In the genomic region with DNA sequence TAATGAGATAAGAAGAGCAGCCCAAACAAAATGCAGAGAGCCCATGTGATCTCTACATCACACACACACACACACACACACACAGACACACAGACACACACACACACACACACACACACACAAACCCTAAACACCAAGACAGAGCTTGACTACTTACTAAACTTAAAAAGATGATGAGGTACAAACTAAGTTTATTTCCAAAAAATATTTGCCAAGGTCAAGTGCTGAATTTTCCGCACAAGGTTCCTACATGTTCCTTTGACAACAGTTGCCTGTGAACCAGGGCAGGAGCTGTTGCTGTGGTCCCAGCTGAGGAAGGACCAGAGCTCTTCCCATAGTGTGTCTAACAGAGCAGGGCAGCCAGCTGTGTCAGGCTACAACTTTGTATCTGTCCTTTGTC, we compare ENCODE assay signal across 13 mouse cellular contexts. TPM values are rescaled to one million over a fixed set of nuclear protein-coding genes. Genes with fewer than 3 reads are reported as not detected.
A peak's percentile ranks its signal among the peaks of the same experiment; 100 is the strongest.
DNase-seq lines count a peak whose midpoint lies in the region; ATAC-seq and TF ChIP-seq lines count a peak whose summit lies in the region.
"Had no signal": no experiment of that assay in that cellular context is flagged by ENCODE, and none has a peak within 500 bp of the region (broad histone marks: within the 10 kb centered on the region; RNA-seq: fewer than 3 reads in every experiment).

No protein-coding gene starts in this region.

- H3K27ac ChIP-seq in liver, embryonic 11.5 days (ENCODE audit: low read depth, low read length): no peak overlapping the region
- H3K27ac ChIP-seq in liver, embryonic 12.5 days: no peak overlapping the region
- H3K27ac ChIP-seq in ES-Bruce4 (ENCODE audit: insufficient read depth, low read length): peak overlapping the region; percentile 2; the same call in 1 of the 2 replicates
- 0 out of 2 replicates have a peak overlapping the region, but pooled peaks have one; percentile 11 for H3K27ac ChIP-seq in liver, postnatal 0 days (ENCODE audit: low read depth)
- H3K27ac ChIP-seq: liver, embryonic 15.5 days; midbrain, embryonic 15.5 days; stomach, postnatal 0 days had no signal

- no peak overlapping the region for H3K4me3 ChIP-seq in liver, embryonic 11.5 days (ENCODE audit: low read depth, low read length)
- no peak overlapping the region for H3K4me3 ChIP-seq in liver, embryonic 12.5 days
- no peak overlapping the region for H3K4me3 ChIP-seq in ES-Bruce4 (ENCODE audit: low read depth, low read length)
- no peak overlapping the region for H3K4me3 ChIP-seq in liver, postnatal 0 days (ENCODE audit: low read depth, low read length)
- H3K4me3 ChIP-seq: liver, embryonic 15.5 days; midbrain, embryonic 15.5 days had no signal

- no peak for TF ChIP-seq EP300 in ES-Bruce4 (IDR thresholded peaks at IDR 0.05; ENCODE audit: insufficient read depth, low read depth, low read length)
- no peak for TF ChIP-seq EP300 in liver, postnatal 0 days (IDR thresholded peaks at IDR 0.05; ENCODE audit: low read depth)

- no peak for TF ChIP-seq CTCF in ES-Bruce4 (IDR thresholded peaks at IDR 0.05; ENCODE audit: low read depth, low read length)
- TF ChIP-seq CTCF in liver, postnatal 0 days (IDR thresholded peaks at IDR 0.05; ENCODE audit: low read depth): no peak

- TF ChIP-seq POLR2A in ES-Bruce4 (IDR thresholded peaks at IDR 0.05; ENCODE audit: insufficient read depth, low read length): no peak

- H3K4me1 ChIP-seq in liver, embryonic 11.5 days (replicated peaks; ENCODE audit: control insufficient read depth, insufficient read depth, low read length): no peaks in the 10 kb centered on the region
- no peaks in the 10 kb centered on the region for H3K4me1 ChIP-seq in liver, embryonic 12.5 days
- no peaks in the 10 kb centered on the region for H3K4me1 ChIP-seq in ES-Bruce4 (ENCODE audit: control insufficient read depth, insufficient read depth, low read length)
- H3K4me1 ChIP-seq in liver, postnatal 0 days (ENCODE audit: insufficient read depth): no peaks in the 10 kb centered on the region
- H3K4me1 ChIP-seq: liver, embryonic 15.5 days; midbrain, embryonic 15.5 days had no signal

- DNase-seq in CD4-positive, CD25-positive, alpha-beta regulatory T cell, adult 2 months (ENCODE audit: low read depth, low spot score): peak; percentile 33
- no peak for DNase-seq in liver, embryonic 11.5 days (ENCODE audit: low spot score)
- no peak for DNase-seq in liver, postnatal 0 days
- no peak for DNase-seq in adrenal gland, adult (ENCODE audit: inconsistent age in 2 of 2, low spot score in 1 of 2)
- DNase-seq: cerebellum, adult 8-10 months had no signal

- 87% methylated on average over 1 of the region's 1 CpGs for WGBS in liver, embryonic 11.5 days
- WGBS in liver, embryonic 12.5 days (ENCODE audit: insufficient replicate concordance): 57% methylated on average over 1 of the region's 1 CpGs
- WGBS in liver, postnatal 0 days (ENCODE audit: insufficient replicate concordance): 69% methylated on average over 1 of the region's 1 CpGs

- H3K4me2 ChIP-seq in liver, embryonic 11.5 days: no peak overlapping the region
- H3K4me2 ChIP-seq in liver, embryonic 12.5 days: no peak overlapping the region
- peak overlapping the region; percentile 30 for H3K4me2 ChIP-seq in liver, postnatal 0 days (ENCODE audit: low read depth, low read length)
- H3K4me2 ChIP-seq: liver, embryonic 15.5 days; midbrain, embryonic 15.5 days had no signal

- no peak for ATAC-seq in CD4-positive, CD25-positive, alpha-beta regulatory T cell, adult 4 months
- ATAC-seq in liver, embryonic 11.5 days (replicated peaks; ENCODE audit: low FRiP score): peak; percentile 29; the same call in 1 of the 2 replicates
- no peak for ATAC-seq in liver, embryonic 12.5 days
- no peak for ATAC-seq in liver, postnatal 0 days
- ATAC-seq in megakaryocyte progenitor cell, adult 5-6 weeks (replicated peaks; ENCODE audit: poor library complexity): no peak
- ATAC-seq: forebrain, embryonic 14.5 days; midbrain, embryonic 15.5 days had no signal

- H3K9ac ChIP-seq in liver, embryonic 11.5 days (ENCODE audit: low read depth, low read length): no peak overlapping the region
- H3K9ac ChIP-seq in liver, embryonic 12.5 days: no peak overlapping the region
- H3K9ac ChIP-seq in ES-Bruce4 (ENCODE audit: low read depth, poor library complexity, severe bottlenecking): no peak overlapping the region
- H3K9ac ChIP-seq in liver, postnatal 0 days (replicated peaks): no peak overlapping the region
- H3K9ac ChIP-seq: liver, embryonic 15.5 days; midbrain, embryonic 15.5 days had no signal

- no peaks in the 10 kb centered on the region for H3K9me3 ChIP-seq in liver, embryonic 11.5 days (ENCODE audit: control insufficient read depth, low read length)
- H3K9me3 ChIP-seq in liver, embryonic 12.5 days (replicated peaks): no peaks in the 10 kb centered on the region
- no peaks in the 10 kb centered on the region for H3K9me3 ChIP-seq in ES-Bruce4 (replicated peaks; ENCODE audit: control insufficient read depth, insufficient read depth, low read length, poor library complexity, severe bottlenecking)
- H3K9me3 ChIP-seq in liver, postnatal 0 days (ENCODE audit: low read length): no peaks in the 10 kb centered on the region
- H3K9me3 ChIP-seq: liver, embryonic 15.5 days; midbrain, embryonic 15.5 days had no signal

- H3K36me3 ChIP-seq in liver, embryonic 11.5 days (ENCODE audit: control insufficient read depth, insufficient read depth, low read length): no peaks in the 10 kb centered on the region
- no peaks in the 10 kb centered on the region for H3K36me3 ChIP-seq in liver, embryonic 12.5 days
- H3K36me3 ChIP-seq in ES-Bruce4 (ENCODE audit: control insufficient read depth, insufficient read depth, low read length, poor library complexity, severe bottlenecking): no peaks in the 10 kb centered on the region
- no peaks in the 10 kb centered on the region for H3K36me3 ChIP-seq in liver, postnatal 0 days (replicated peaks; ENCODE audit: insufficient read depth, low read length)
- H3K36me3 ChIP-seq: liver, embryonic 15.5 days; midbrain, embryonic 15.5 days had no signal

- H3K27me3 ChIP-seq in liver, embryonic 11.5 days (replicated peaks; ENCODE audit: control insufficient read depth, insufficient read depth, low read length): no peaks in the 10 kb centered on the region
- no peaks in the 10 kb centered on the region for H3K27me3 ChIP-seq in liver, embryonic 12.5 days (replicated peaks)
- H3K27me3 ChIP-seq in ES-Bruce4 (ENCODE audit: control insufficient read depth, insufficient read depth, low read length, poor library complexity, severe bottlenecking): no peaks in the 10 kb centered on the region
- no peaks in the 10 kb centered on the region for H3K27me3 ChIP-seq in liver, postnatal 0 days (ENCODE audit: insufficient read depth, low read length)
- H3K27me3 ChIP-seq: liver, embryonic 15.5 days; midbrain, embryonic 15.5 days had no signal

RNA-seq across cellular contexts. Expression of gene Gbp9, which starts 0.4 kb away (rescaled TPM):
- 100 to 1,000 TPM in 1 of 2 experiments, 10 to 100 TPM in 1; 98.9 to 133 TPM for polyA plus RNA-seq in CD4-positive, CD25-positive, alpha-beta regulatory T cell, adult 4 months (2017; shearing (Covaris generic))
- polyA plus RNA-seq in liver, embryonic 11.5 days (2014; fragmentation: Nextera tagmentation; extraction: Ambion mirVana): 1.1 and 1.7 TPM in 2 replicates
- polyA plus RNA-seq in liver, embryonic 12.5 days (2016; fragmentation: Nextera tagmentation; extraction: Ambion mirVana): 0.99 and 1.0 TPM in 2 replicates
- 0.63 and 1.4 TPM in 2 replicates for polyA plus RNA-seq in ES-Bruce4 (2011; ENCODE audit: insufficient read depth, insufficient read length, low read depth, missing spikeins)
- polyA plus RNA-seq in liver, postnatal 0 days (2015; fragmentation: Nextera tagmentation; extraction: Ambion mirVana): 2.4 and 2.8 TPM in 2 replicates
- total RNA-seq in megakaryocyte progenitor cell, adult 5-6 weeks (2015): 0.12 and 0.15 TPM in 2 replicates
- 0.08 and 1.1 TPM in 2 replicates for total RNA-seq in megakaryocyte progenitor cell, adult 5-6 weeks (2017)

RNA-seq across cellular contexts. Expression of gene Gbp8, which starts 0.4 kb away (rescaled TPM):
- polyA plus RNA-seq in CD4-positive, CD25-positive, alpha-beta regulatory T cell, adult 4 months (2017; shearing (Covaris generic)): 100 to 1,000 TPM; 100 to 118 TPM
- 1.4 TPM in 2 replicates for polyA plus RNA-seq in liver, embryonic 11.5 days (2014; fragmentation: Nextera tagmentation; extraction: Ambion mirVana)
- polyA plus RNA-seq in liver, embryonic 12.5 days (2016; fragmentation: Nextera tagmentation; extraction: Ambion mirVana): 1.1 and 1.2 TPM in 2 replicates
- 0.25 TPM in 1 of 2 replicates, not detected in the other for polyA plus RNA-seq in ES-Bruce4 (2011; ENCODE audit: insufficient read depth, insufficient read length, low read depth, missing spikeins)
- polyA plus RNA-seq in liver, postnatal 0 days (2015; fragmentation: Nextera tagmentation; extraction: Ambion mirVana): 2.1 and 2.5 TPM in 2 replicates
- total RNA-seq in megakaryocyte progenitor cell, adult 5-6 weeks (2015): 0.78 TPM in 1 of 2 replicates, not detected in the other
- total RNA-seq in megakaryocyte progenitor cell, adult 5-6 weeks (2017): 0.14 and 0.46 TPM in 2 replicates

RNA-seq across cellular contexts. Expression of gene Gbp4, which starts 0.5 kb away (rescaled TPM):
- polyA plus RNA-seq in CD4-positive, CD25-positive, alpha-beta regulatory T cell, adult 4 months (2017; shearing (Covaris generic)): 100 to 1,000 TPM; 246 to 316 TPM
- polyA plus RNA-seq in liver, embryonic 11.5 days (2014; fragmentation: Nextera tagmentation; extraction: Ambion mirVana): 1.8 and 2.1 TPM in 2 replicates
- polyA plus RNA-seq in liver, embryonic 12.5 days (2016; fragmentation: Nextera tagmentation; extraction: Ambion mirVana): 1.3 and 1.8 TPM in 2 replicates
- 0.72 and 0.79 TPM in 2 replicates for polyA plus RNA-seq in ES-Bruce4 (2011; ENCODE audit: insufficient read depth, insufficient read length, low read depth, missing spikeins)
- 1.2 and 1.4 TPM in 2 replicates for polyA plus RNA-seq in liver, postnatal 0 days (2015; fragmentation: Nextera tagmentation; extraction: Ambion mirVana)
- 0.12 and 0.15 TPM in 2 replicates for total RNA-seq in megakaryocyte progenitor cell, adult 5-6 weeks (2015)
- total RNA-seq in megakaryocyte progenitor cell, adult 5-6 weeks (2017): 0.08 TPM in 1 of 2 replicates, not detected in the other

Comparison
In these comparisons a context has a peak if more than half of its experiments do, and no peak if none do; other contexts are left out.
1. H3K27ac ChIP-seq: peak in ES-Bruce4 (single experiment) and liver, postnatal 0 days (single experiment); none in liver, embryonic 11.5 days (single experiment) and liver, embryonic 12.5 days (single experiment).
2. RNA of gene Gbp9, which starts 0.4 kb away (polyA plus RNA-seq): 98.9 to 133 TPM in CD4-positive, CD25-positive, alpha-beta regulatory T cell, adult 4 months; 2.4 to 2.8 TPM in liver, postnatal 0 days, 1.1 to 1.7 TPM in liver, embryonic 11.5 days, 0.99 to 1.0 TPM in liver, embryonic 12.5 days and 0.63 to 1.4 TPM in ES-Bruce4; every median in the first group is over 10 times any median in the second.
3. RNA of gene Gbp8, which starts 0.4 kb away (polyA plus RNA-seq): 100 to 118 TPM in CD4-positive, CD25-positive, alpha-beta regulatory T cell, adult 4 months; 2.1 to 2.5 TPM in liver, postnatal 0 days, 1.4 TPM in liver, embryonic 11.5 days, 1.1 to 1.2 TPM in liver, embryonic 12.5 days and 0.25 TPM in ES-Bruce4; every median in the first group is over 10 times any median in the second.
4. RNA of gene Gbp4, which starts 0.5 kb away (polyA plus RNA-seq): 246 to 316 TPM in CD4-positive, CD25-positive, alpha-beta regulatory T cell, adult 4 months; 1.8 to 2.1 TPM in liver, embryonic 11.5 days, 1.2 to 1.4 TPM in liver, postnatal 0 days, 1.3 to 1.8 TPM in liver, embryonic 12.5 days and 0.72 to 0.79 TPM in ES-Bruce4; every median in the first group is over 10 times any median in the second.